Mouse (Mus musculus): ENCODE results near the gene Gpr55.

Gene Gpr55

DNA sequence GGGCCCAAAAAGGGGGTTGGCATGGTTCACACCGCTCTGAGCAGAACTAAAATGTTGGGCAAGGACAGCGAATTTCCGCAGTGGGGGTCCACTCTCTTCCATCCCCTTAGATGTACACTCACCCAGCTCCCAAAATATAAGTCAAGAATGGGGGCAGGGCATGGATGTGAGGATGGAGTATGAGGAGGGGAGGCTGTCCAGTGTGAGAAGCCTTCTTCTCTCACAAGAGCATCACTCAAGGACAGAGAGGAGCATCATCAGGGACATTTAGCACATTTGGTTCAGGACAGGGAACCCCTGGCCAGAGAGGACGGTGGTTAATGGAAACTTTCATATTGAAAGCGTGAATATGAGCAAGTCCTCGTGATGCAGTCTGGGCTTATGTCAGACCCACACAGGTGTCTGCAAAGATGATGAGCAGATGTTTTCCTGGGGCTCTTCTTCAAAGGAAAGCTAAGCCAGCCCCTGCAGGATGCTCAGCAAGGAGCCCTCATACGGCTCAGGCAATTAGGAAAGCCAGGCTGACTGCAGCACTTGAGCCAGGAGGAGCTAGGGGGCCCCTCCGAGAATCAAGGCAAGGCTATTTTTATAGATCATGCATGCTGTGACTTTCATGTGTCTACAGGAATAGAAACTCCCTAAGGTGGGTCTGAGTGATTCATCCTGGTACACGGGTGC, 2.7 kb downstream of the Gpr55 start:
- DNase-seq: peak; percentile 43

GRCm38 (mm10) chr1:85957290-85957689, 3.5 kb downstream of the Gpr55 start:
- no peak for DNase-seq

GRCm38 (mm10) chr1:85955150-85955549, 5.7 kb downstream of the Gpr55 start:
- DNase-seq: no peak

DNA sequence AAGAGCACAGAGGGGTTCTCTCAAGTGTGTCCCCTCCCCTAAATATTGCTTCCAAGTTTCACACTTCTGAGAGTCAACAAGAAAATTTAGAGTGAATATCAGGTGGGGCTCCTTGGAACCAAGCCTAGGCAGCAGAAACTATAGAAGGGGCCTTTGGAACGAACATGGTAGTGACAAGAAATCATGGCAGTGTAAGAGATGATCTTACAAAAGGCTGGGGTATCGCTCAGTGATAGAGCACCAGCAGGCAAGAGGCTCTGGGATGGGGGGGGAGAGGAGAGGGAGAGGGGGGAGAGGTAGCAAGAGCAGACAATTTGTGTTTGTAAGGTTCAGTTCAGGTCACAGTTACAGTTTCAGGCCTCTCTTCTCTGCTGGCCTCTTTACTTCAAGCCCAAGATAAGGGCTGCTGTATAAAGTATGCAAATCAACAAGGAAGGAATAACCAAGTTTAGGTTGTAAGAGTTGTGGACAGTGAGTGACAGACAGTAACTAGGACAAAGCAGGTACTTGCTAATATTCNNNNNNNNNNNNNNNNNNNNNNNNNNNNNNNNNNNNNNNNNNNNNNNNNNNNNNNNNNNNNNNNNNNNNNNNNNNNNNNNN, 11.6 kb downstream of the Gpr55 start:
- no peak for DNase-seq

GRCm38 (mm10) chr1:85942318-85942717, 18.5 kb downstream of the Gpr55 start:
- DNase-seq: no peak

DNA sequence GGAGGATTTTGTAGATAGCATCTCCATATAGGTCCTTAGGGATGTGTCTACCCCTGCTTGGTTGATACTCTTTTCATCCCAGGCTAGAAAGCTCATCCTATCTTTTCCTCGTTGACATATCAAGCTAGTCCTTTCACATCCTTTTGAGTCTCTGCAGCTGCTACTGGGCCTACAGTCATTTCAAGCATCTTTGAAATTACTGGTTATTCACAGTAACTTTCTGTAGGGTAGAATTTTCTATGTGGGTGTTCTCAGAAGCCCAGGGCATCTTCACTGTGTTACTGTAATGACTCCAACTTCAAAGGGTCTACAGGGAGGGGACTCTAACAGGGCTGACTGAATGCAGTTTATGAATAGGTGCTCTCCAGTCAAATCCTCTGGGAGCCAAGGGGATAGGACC, 23.5 kb downstream of the Gpr55 start:
- no peak for DNase-seq

DNA sequence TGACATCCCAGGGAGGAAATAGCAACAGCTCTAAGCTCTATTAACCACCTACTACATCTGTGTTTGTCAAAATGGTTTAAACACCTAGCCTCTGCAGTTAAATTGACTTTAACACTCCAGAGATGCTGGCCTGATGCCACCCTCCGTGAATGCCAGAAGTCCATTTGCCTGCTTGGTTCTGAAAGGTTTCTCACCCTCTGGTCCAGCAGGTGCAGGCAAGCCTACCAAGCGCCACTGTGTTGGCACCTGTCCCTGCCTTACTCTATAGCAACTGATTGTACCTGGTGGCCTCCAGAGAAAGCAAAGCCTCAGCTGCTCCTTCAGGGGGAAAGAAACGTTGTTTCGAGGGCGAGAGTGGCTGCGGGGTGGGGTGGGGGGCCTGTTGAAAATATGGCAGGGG, 24.5 kb downstream of the Gpr55 start:
- no peak for DNase-seq

DNA sequence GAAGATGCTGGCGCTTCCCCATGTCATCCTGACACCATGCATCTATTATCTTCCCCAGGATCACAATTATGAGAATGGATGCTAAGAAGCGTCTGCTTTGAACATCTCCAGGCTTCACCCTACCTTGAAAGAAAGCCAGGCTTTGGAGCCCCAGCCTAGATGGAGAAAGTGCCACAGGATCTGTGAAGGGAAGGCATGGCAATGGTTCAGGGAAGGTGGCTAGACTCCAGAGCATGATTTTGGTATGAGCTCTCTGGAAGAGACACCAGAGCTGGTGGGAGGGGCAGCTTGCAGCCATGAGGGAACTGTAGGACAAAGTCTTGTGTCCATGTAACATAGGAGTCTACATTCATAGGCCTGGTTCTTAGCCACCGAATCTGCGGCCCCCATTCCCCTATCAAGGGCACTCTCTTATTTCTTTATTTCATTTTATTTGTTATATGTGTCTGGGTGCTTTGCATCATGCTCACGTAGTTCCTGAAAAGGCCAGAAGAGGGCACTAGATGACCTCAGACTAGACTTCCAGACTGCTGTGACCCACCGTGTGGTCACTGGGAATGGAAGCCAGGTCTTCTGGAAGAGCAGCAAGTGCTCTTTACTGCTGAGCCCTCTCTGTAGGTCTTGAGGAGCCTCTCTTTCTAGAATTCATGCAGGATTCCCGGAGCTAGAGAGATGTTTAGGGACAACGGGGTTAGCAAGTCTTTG, 25.5 kb downstream of the Gpr55 start:
- DNase-seq: peak; percentile 83

DNA sequence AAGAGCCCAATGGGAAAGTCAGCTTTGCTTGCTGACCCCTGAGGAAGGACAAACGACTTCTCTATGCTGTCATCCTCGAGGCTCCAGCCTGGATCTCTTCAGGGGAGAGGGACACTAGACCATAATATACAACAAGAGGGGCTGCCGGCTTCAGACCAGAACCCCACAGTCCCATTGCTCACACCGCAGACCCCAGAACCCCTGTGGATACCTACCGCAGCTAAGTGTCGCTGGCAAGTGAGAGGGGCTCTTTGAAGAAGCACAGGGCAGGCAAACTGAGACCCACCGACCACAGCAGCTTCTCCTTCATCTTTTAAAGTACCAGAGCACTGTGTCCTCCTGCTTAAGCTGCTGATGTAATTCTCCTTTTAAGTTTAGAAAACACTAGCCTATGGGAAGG, 26.2 kb downstream of the Gpr55 start:
- DNase-seq: no peak

DNA sequence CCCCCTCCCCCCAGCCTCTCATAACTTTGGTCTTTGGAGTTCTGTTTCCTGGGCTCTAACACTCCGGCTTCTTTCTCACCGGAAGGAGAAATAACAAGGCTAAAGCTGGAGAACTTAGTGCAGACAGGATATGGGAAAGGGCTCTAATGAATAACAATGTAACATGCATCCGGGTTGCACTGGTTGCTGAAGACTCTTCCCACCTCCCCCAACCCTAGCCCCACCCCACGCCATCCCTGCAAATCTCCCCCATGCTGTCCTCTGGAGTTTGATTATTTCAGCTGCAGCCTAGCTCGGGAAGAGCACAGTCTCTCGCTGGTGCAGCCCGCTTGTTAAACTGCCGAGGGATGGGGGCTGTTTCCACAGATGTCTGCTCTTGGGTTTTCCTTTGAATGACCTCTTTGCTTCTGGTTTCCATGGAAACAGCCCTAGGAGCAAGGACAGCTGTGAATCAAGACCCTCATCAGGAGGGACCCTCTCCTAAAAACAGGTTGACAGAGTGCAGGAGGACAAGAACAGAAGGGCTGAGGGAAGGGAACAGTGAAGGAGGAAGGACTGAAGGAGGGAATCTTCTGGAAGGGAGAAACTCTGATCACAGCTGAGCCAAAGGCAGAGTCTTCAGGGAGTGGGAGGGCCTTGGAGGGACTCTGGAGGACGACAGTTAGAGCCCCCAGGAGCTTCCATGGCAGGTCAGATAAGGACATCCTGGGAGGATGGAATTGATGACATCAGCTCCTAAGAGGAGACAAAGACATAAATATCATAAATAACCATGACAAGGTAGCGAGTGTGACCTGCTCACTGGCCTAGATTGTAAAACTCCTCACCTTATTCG, 27.0 kb downstream of the Gpr55 start:
- no peak for DNase-seq

DNA sequence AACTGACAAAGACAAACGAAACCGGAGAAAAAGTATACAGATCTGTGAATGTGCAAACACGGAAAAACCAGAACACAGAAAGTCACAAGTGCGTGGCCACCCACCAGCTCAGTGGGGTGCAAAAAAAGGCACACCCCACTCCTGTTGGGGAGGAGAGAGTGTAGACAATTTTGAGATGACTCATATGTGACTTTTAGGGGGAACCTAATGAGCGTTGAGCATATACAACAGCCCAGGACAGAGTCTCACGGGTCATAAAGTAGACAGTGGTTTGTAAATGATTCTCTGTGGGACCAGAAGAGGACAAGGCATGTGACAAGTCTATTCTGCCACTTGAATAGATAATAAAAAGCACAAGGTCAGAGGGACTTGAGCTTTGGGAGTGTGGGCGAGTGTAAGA, 27.6 kb downstream of the Gpr55 start:
- DNase-seq: no peak

DNA sequence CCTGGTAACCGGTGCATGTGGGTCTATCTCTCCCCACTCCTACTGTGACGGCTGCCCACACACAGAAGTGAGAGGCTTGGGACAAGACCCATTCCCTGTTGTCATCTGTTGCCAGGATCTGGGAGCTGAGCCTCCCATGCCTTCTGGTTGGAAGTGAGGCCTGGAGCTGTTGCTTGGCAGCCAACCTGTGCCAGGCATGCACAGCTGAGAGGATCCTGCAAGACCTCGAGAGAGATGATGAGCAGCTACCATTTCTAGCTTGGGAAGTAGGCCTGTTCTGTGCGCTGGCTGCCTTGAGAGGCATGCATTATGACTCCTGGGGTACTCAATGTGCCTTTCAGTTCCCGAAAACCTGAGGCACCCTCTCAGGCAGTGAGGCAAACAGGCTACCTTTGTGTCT, 29.6 kb downstream of the Gpr55 start:
- DNase-seq: no peak

DNA sequence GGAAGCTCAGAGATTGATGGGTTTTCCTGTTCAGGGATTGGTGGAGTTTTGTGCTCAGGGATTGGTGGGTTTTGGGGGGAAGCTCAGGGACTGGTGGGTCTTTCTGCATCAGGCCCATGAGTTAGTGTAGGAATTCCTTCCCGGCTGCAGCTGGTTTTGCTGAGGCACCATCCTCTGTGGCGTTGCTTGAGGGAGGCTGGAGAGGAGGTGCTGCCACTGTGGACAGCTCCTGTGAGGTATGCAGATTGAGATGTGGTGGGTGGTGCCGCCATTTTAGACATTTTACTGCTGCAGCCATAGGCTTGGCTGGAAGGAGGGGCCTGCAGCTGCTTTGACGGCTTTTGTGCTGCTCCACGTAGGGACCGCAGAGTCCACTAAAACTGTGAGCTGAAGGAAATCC, 31.4 kb downstream of the Gpr55 start:
- DNase-seq: no peak

DNA sequence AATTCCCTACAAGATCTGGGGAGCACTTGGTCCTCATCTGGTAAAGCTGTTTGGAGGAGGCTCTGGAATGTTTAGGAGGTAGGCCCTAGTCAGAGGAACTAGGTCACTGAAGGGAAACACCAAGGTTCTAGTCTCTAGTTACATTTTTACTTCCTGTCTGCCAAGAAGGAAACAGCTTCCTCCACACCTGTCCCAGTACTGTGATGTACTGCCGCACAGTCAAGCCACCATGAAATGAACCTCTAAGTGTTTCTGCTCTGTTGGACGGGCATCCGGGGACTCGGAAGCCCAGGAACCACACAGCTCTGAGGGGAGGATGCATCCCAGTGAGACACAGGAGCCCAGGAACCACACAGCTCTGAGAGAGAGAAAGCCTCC, 32.1 kb downstream of the Gpr55 start:
- peak; percentile 38 for DNase-seq

DNA sequence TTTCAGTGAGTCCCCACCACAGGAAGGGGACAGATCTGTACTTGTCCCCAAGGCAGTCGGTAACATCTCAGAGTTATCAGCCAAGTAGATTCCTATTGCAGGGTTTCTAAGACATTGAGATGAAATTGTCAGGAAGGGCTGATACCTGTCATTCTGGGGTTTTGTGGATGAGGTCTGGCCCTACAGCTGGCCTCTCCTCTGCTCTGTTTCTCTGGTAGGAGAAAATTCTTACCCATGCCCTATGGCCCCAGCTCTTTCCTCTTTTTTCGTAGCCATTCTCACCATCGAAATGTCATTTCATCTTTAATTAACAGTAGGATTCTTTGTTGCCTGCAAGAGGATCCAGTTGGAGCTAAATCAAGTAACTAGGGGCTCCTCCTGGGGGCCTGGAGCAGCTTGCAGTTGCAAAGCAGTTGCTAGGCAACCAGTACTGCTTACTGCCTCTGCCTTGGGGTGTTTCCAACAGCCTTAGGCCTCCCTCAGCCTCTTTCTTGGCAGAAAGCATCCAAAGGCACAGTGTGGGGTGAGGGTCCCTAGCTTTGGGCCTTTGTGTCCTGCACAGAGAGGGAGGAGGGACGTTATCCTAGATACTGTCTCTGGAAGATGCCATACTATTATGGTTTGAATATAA, 32.6 kb downstream of the Gpr55 start, which contains the start of gene 4933407L21Rik:
TSS of gene 4933407L21Rik (plus strand) at position 427 of the 631 bp plus-strand sequence.
- peak; percentile 44 for DNase-seq

DNA sequence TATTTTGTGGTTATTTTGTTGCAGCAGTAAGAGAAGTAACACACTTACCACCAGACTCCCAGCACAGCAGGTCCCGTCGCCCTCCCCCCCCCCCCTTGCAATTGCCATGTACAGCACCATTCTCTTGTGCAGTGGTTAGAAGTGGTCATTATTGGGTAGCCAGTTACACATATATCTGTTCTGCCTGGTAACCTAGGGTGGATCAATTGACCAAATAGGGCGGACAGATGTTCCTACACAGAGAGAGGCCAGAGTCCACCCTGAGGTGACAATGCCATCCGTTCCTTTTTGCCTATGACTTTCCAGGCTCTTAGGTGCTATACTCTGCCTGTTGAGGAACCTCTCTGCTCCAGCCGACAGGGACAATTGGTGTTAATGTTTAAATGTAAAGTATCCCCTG, 35.6 kb downstream of the Gpr55 start:
- DNase-seq: no peak

GRCm38 (mm10) chr1:85922865-85923211, 38.0 kb downstream of the Gpr55 start:
- no peak for DNase-seq

- DNase-seq: no peak
Observed at GRCm38 (mm10) chr1:85922127-85922864, 38.5 kb downstream of the Gpr55 start.

DNA sequence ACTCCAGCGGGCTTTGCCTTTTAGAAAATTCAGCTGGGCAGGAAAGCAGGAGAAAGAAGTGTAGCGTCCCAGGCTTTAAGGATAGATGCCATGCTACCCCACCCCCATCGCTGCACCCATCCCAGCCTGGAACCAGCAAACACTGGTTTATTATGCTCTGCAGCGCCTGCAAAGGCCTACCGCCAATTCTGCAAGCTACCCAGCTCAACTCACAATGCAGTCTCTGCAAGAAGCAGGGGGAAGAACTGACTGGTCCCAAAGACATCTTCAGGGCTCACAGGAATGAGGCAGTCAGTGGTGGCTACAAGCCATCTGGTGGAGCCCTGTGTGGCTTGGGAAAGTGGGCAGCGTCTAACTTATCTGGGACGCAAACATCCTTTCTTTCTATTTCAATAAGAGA, 39.1 kb downstream of the Gpr55 start:
- DNase-seq: no peak

DNA sequence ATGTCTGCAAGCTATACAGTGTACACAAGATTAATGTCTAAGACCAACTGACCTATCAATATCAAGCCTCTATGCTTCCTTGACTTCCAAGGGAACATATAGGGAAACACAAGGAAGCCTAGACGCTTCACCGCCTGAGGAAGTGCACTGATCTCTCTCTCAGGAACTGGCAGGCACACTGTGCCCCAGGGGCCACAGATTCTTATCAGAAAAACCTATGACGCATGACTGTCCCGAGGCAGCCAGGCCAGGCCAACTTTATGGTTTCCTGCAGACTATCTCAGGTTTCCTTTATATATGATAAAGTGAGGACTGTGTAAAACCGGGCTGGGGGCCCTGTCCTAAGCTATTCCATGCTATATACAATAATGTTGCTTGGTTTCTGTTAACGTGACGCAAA, 41.2 kb downstream of the Gpr55 start:
- no peak for DNase-seq

- DNase-seq: no peak
Observed at GRCm38 (mm10) chr1:85916830-85917450, 43.9 kb downstream of the Gpr55 start.

DNA sequence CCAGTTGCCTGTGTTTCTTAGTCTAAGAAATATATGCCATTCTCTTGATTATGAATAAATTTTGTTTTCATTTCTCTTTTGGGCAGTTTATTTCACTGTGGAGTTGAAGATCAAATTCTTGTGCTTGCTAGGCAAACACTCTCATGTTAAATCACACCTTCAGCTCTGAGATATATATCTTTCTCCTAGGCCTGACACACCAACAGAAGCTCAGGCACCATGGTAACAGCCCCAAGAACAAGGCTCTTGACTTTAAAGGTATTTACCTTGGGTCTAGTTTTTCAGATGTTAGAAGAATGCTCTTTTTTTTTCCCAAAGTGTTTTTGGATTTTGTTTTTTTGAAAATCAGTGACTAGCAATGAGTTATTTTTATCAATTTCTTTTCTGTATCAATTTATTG, 44.9 kb downstream of the Gpr55 start:
- no peak for DNase-seq
